Mouse (Mus musculus) ovary, postnatal 14 days (tissue): ENCODE data around the gene Cds2.
A peak's percentile ranks its signal among the peaks of the same experiment; 100 is the strongest.
"Not testable (repeated sequence)": the region's sequence is repeated elsewhere in the genome, so short reads cannot be mapped to it uniquely, and the experiment has no call there.

ENCODE experiments used
- DNase-seq: peaks from one replicate; pipeline ENCODE4 v3.0.0; 2022; ENCODE audit warnings: low spot score

Cds2 gene

GRCm38 (mm10) chr2:132292083-132292482, 29.1 kb downstream of the Cds2 start:
- no peak for DNase-seq

GRCm38 (mm10) chr2:132293694-132294450, 30.9 kb downstream of the Cds2 start:
- no peak for DNase-seq

- DNase-seq = no peak
Observed at GRCm38 (mm10) chr2:132298250-132298649, 35.3 kb downstream of the Cds2 start.

GRCm38 (mm10) chr2:132301436-132301835, 38.5 kb downstream of the Cds2 start:
- DNase-seq = no peak

- no peak for DNase-seq
Observed at GRCm38 (mm10) chr2:132305165-132305564, 42.2 kb downstream of the Cds2 start.

- DNase-seq = no peak
Observed at GRCm38 (mm10) chr2:132305988-132306387, 43.0 kb downstream of the Cds2 start.

GRCm38 (mm10) chr2:132307213-132307843, 44.4 kb downstream of the Cds2 start:
- no peak for DNase-seq

- DNase-seq = no peak
Observed at GRCm38 (mm10) chr2:132308829-132309228, 45.9 kb downstream of the Cds2 start.

- no peak for DNase-seq
Observed at GRCm38 (mm10) chr2:132309398-132309930, 46.5 kb downstream of the Cds2 start.

- DNase-seq = no peak
Observed at GRCm38 (mm10) chr2:132312616-132313015, 49.7 kb downstream of the Cds2 start.

- DNase-seq = no peak
Observed at GRCm38 (mm10) chr2:132313568-132313967, 50.6 kb downstream of the Cds2 start.

GRCm38 (mm10) chr2:132314057-132314456, 51.1 kb downstream of the Cds2 start:
- DNase-seq = not testable (repeated sequence)

- peak; percentile 51 for DNase-seq
Observed at GRCm38 (mm10) chr2:132316041-132316808, 53.3 kb downstream of the Cds2 start.

- DNase-seq = no peak
Observed at GRCm38 (mm10) chr2:132317178-132317577, 54.2 kb downstream of the Cds2 start.

GRCm38 (mm10) chr2:132320516-132320915, 57.6 kb downstream of the Cds2 start:
- no peak for DNase-seq

- no peak for DNase-seq
Observed at GRCm38 (mm10) chr2:132323541-132323940, 60.6 kb downstream of the Cds2 start.

GRCm38 (mm10) chr2:132337202-132337601, 74.3 kb downstream of the Cds2 start:
- DNase-seq = no peak

GRCm38 (mm10) chr2:132340350-132340749, 77.4 kb downstream of the Cds2 start:
- DNase-seq = no peak

- no peak for DNase-seq
Observed at GRCm38 (mm10) chr2:132341293-132341692, 78.3 kb downstream of the Cds2 start.

GRCm38 (mm10) chr2:132343846-132344245, 80.9 kb downstream of the Cds2 start:
- no peak for DNase-seq
